Mouse (Mus musculus): ENCODE measurements around the gene Rab9.

DNA sequence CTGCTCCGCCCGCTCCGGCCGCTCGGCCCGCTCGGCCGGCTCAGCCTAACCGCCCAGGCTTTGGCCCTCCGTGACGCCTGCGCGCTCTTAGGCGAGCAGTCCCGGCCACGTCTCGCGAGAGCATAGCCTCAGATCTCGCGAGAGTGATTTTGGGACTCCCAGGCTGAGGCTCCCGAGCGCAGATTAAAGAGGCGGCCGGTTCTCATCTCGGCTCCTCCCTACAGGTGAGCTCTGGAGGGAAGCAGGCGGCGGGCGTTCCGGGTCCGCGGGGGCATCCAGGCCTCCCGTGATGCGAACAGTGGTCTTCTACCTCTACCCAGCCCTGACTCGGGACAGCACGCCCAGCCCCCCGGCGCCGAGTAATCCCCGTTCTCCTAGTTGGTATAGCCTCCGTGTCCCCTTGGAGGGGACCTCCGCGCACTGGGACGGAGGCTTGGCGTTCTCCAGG, 39.0 kb downstream of the Rab9 start, which contains the start of gene Ofd1:
- TF ChIP-seq CTCF (IDR thresholded peaks at IDR 0.05; ENCODE audit: insufficient read depth, low read length) (no peak), POLR2A (IDR thresholded peaks at IDR 0.05; ENCODE audit: borderline replicate concordance, extremely low read depth, low read depth, low read length) (peak; percentile 67)
